Mouse (Mus musculus) urinary bladder, postnatal 25 days (tissue): Measurements from ENCODE around the gene Gm5725.
"Not testable (repeated sequence)": the region's sequence is repeated elsewhere in the genome, so short reads cannot be mapped to it uniquely, and the experiment has no call there.

ENCODE experiments used
- DNase-seq: peaks from one replicate; pipeline ENCODE4 v3.0.0; 2022; ENCODE audit warnings: low spot score

The Gm5725 gene

DNA sequence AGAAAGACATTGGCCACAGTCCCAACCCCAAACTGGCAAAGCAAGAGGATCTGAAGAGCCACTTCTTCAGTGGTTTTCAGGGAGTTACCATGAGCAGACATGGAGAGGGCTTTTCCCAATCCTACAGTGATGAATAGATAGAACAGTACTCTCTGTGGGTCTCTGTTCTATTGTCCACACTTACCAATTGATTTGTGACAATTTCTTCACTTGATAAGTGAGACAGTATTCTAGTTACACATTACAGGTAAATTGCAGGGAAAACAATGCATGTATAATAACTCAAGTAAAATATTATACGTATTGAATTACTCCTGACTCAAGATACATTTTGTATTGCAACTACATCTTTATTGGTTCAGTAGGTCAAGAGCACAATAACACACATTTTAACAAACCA is at the start of gene Gm5725:
TSS of gene Gm5725 (minus strand) at position 101 of the 400 bp plus-strand sequence.
- not testable (repeated sequence) for DNase-seq

- not testable (repeated sequence) for DNase-seq
These were observed 12.0 kb downstream of the Gm5725 start, which contains the start of gene Vmn1r135 for GRCm38 (mm10) chr7:21832051-21832450. Gene Vmn1r135, plus strand, starts transcription at chr7:21832351.

GRCm38 (mm10) chr7:21796628-21797027 is 47.4 kb downstream of the Gm5725 start, which contains the start of gene Gm4177:
Gene Gm4177, minus strand, starts transcription at chr7:21796728.
- not testable (repeated sequence) for DNase-seq
